Mouse (Mus musculus) midbrain, embryonic 16.5 days (tissue): ENCODE results near the gene Tmem108. TPM values are rescaled to one million over a fixed set of nuclear protein-coding genes. Genes with fewer than 3 reads are reported as not detected.

Experiments used
- ATAC-seq: fragments of 200-750 bp; cut with Nextera tagmentation; 2 replicates; pipeline ENCODE4 v1.8.0; 2017; ENCODE audit warnings: moderate TSS enrichment
- H3K27ac ChIP-seq: fragments of 300-500 bp; sonication (generic); 2 replicates; pipeline ENCODE4 v1.5.1; 2014; ENCODE audit warnings: mild to moderate bottlenecking, low read length, mixed read lengths
- H3K27me3 ChIP-seq: fragments of 300-500 bp; sonication (generic); 2 replicates; pipeline ENCODE4 v1.6.1; 2014; ENCODE audit warnings: low read depth, low read length, mixed read lengths; ENCODE audit not compliant: control insufficient read depth, insufficient read depth
- H3K36me3 ChIP-seq: fragments of 300-500 bp; sonication (generic); 2 replicates; pipeline ENCODE4 v1.6.1; 2014; ENCODE audit warnings: mild to moderate bottlenecking, low read length, moderate library complexity, mixed read lengths; ENCODE audit not compliant: control insufficient read depth, insufficient read depth
- H3K4me1 ChIP-seq: fragments of 300-500 bp; sonication (generic); 2 replicates; pipeline ENCODE4 v1.6.1; 2014; ENCODE audit warnings: mild to moderate bottlenecking, low read length, mixed read lengths; ENCODE audit not compliant: control insufficient read depth, insufficient read depth
- H3K4me2 ChIP-seq: fragments of 300-500 bp; sonication (generic); 2 replicates; pipeline ENCODE4 v1.6.1; 2014; ENCODE audit warnings: mild to moderate bottlenecking, low read length, mixed read lengths
- H3K4me3 ChIP-seq: fragments of 300-500 bp; sonication (generic); 2 replicates; pipeline ENCODE4 v1.5.1; 2014; ENCODE audit warnings: low read depth, mild to moderate bottlenecking, low read length, moderate library complexity, mixed read lengths
- H3K9ac ChIP-seq: fragments of 300-500 bp; sonication (generic); 2 replicates; pipeline ENCODE4 v1.6.1; 2014; ENCODE audit warnings: low read depth, low read length, mixed read lengths
- H3K9me3 ChIP-seq: fragments of 300-500 bp; sonication (generic); replicated peaks from 2 replicates; pipeline ENCODE4 v1.6.1; 2014; ENCODE audit warnings: mild to moderate bottlenecking, low read length, mixed read lengths; ENCODE audit not compliant: control insufficient read depth, poor library complexity, severe bottlenecking
- WGBS: fragments of 180-500 bp; shearing (Covaris S2); extraction: QIAGEN DNeasy Blood & Tissue Kit; methylation state at CpG from one replicate; pipeline ENCODE4 v1.1.7; 2014; 5-methylcytosine and 5-hydroxymethylcytosine counted together
- polyA plus RNA-seq: library from polyadenylated mRNA; unstranded; fragments of >200 nt; fragmentation: Nextera tagmentation; extraction: Ambion mirVana; gene quantifications from 2 replicates; pipeline ENCODE4 v1.2.1, GENCODE M21; 2015

The Tmem108 gene
- polyA plus RNA-seq, 1 experiment from 2014 or later, result 28.9 TPM

- WGBS, result 50% methylated on average over 4 of the region's 4 CpGs
- no peak overlapping the region for H3K9ac ChIP-seq
Measured at GRCm38 (mm10) chr9:103701448-103701847, 60.2 kb downstream of the Tmem108 start.

GRCm38 (mm10) chr9:103700240-103700639 lies 61.4 kb downstream of the Tmem108 start:
- no peaks in the 10 kb centered on the region for H3K9me3 ChIP-seq
- H3K9ac ChIP-seq, result no peak overlapping the region
- no peak overlapping the region for H3K4me3 ChIP-seq
- H3K4me1 ChIP-seq, result peaks cover 13% of the 10 kb centered on the region
- WGBS, result 83% methylated on average over 1 of the region's 1 CpGs
- H3K36me3 ChIP-seq, result no peaks in the 10 kb centered on the region
- ATAC-seq, result no peak
- no peak overlapping the region for H3K4me2 ChIP-seq
- H3K27me3 ChIP-seq, result no peaks in the 10 kb centered on the region
- H3K27ac ChIP-seq, result no peak overlapping the region

More at GRCm38 (mm10) chr9:103701448-103701847, 60.2 kb downstream of the Tmem108 start:
- ATAC-seq, result no peak
- H3K4me2 ChIP-seq, result no peak overlapping the region
- H3K27me3 ChIP-seq, result no peaks in the 10 kb centered on the region
- no peak overlapping the region for H3K27ac ChIP-seq
- 0 out of 2 replicates have a peak, but pooled peaks cover 4% of the 10 kb centered on the region for H3K36me3 ChIP-seq
- H3K4me3 ChIP-seq, result no peak overlapping the region
- no peaks in the 10 kb centered on the region for H3K9me3 ChIP-seq
- peaks cover 13% of the 10 kb centered on the region for H3K4me1 ChIP-seq

GRCm38 (mm10) chr9:103696967-103697366 lies 64.7 kb downstream of the Tmem108 start:
- H3K36me3 ChIP-seq, result no peaks in the 10 kb centered on the region
- no peaks in the 10 kb centered on the region for H3K27me3 ChIP-seq
- no peak overlapping the region for H3K4me3 ChIP-seq
- no peaks in the 10 kb centered on the region for H3K9me3 ChIP-seq
- 49% methylated on average over 6 of the region's 6 CpGs for WGBS
- peaks cover 17% of the 10 kb centered on the region for H3K4me1 ChIP-seq
- no peak for ATAC-seq
- peak overlapping the region; percentile 9; the same call in 1 of the 2 replicates for H3K4me2 ChIP-seq
- no peak overlapping the region for H3K9ac ChIP-seq
- H3K27ac ChIP-seq, result no peak overlapping the region

GRCm38 (mm10) chr9:103693826-103694225 lies 67.8 kb downstream of the Tmem108 start:
- H3K27ac ChIP-seq, result no peak overlapping the region
- no peak overlapping the region for H3K9ac ChIP-seq
- H3K4me1 ChIP-seq, result peaks cover 13% of the 10 kb centered on the region
- no peaks in the 10 kb centered on the region for H3K27me3 ChIP-seq
- no peak for ATAC-seq
- H3K36me3 ChIP-seq, result no peaks in the 10 kb centered on the region
- no peak overlapping the region for H3K4me2 ChIP-seq
- no peaks in the 10 kb centered on the region for H3K9me3 ChIP-seq
- no peak overlapping the region for H3K4me3 ChIP-seq

GRCm38 (mm10) chr9:103692699-103693098 lies 68.9 kb downstream of the Tmem108 start:
- WGBS, result 69% methylated on average over 4 of the region's 4 CpGs
- Histone ChIP-seq H3K9me3 (no peaks in the 10 kb centered on the region), H3K27me3 (no peaks in the 10 kb centered on the region), H3K36me3 (no peaks in the 10 kb centered on the region), H3K4me2 (no peak overlapping the region), H3K27ac (no peak overlapping the region), H3K9ac (no peak overlapping the region), H3K4me3 (no peak overlapping the region), H3K4me1 (peaks cover 14% of the 10 kb centered on the region)
- peak; percentile 32; the same call in 1 of the 2 replicates for ATAC-seq

- Histone ChIP-seq H3K9ac (no peak overlapping the region), H3K4me1 (peaks cover 14% of the 10 kb centered on the region), H3K27me3 (no peaks in the 10 kb centered on the region), H3K27ac (no peak overlapping the region), H3K4me2 (no peak overlapping the region), H3K4me3 (no peak overlapping the region), H3K9me3 (no peaks in the 10 kb centered on the region), H3K36me3 (no peaks in the 10 kb centered on the region)
- no peak for ATAC-seq
- 84% methylated on average over 9 of the region's 9 CpGs for WGBS
Measured at GRCm38 (mm10) chr9:103691847-103692246, 69.8 kb downstream of the Tmem108 start.

- Histone ChIP-seq H3K4me1 (peaks cover 15% of the 10 kb centered on the region; the same call in 1 of the 2 replicates), H3K4me2 (no peak overlapping the region), H3K36me3 (no peaks in the 10 kb centered on the region), H3K27ac (no peak overlapping the region), H3K9me3 (no peaks in the 10 kb centered on the region), H3K9ac (no peak overlapping the region), H3K27me3 (no peaks in the 10 kb centered on the region), H3K4me3 (no peak overlapping the region)
- ATAC-seq, result no peak
- WGBS, result 52% methylated on average over 3 of the region's 3 CpGs
Measured at GRCm38 (mm10) chr9:103690446-103690845, 71.2 kb downstream of the Tmem108 start.

- no peak for ATAC-seq
- Histone ChIP-seq H3K27me3 (no peaks in the 10 kb centered on the region), H3K4me3 (no peak overlapping the region), H3K4me2 (no peak overlapping the region), H3K36me3 (no peaks in the 10 kb centered on the region), H3K9me3 (no peaks in the 10 kb centered on the region), H3K9ac (no peak overlapping the region), H3K27ac (no peak overlapping the region), H3K4me1 (peaks cover 15% of the 10 kb centered on the region; the same call in 1 of the 2 replicates)
- WGBS, result 82% methylated on average over 7 of the region's 7 CpGs
Measured at GRCm38 (mm10) chr9:103689697-103690096, 71.9 kb downstream of the Tmem108 start.

- no peak for ATAC-seq
- Histone ChIP-seq H3K36me3 (no peaks in the 10 kb centered on the region), H3K27ac (no peak overlapping the region), H3K4me3 (no peak overlapping the region), H3K9ac (no peak overlapping the region), H3K9me3 (no peaks in the 10 kb centered on the region), H3K4me2 (no peak overlapping the region), H3K4me1 (peaks cover 15% of the 10 kb centered on the region; the same call in 1 of the 2 replicates), H3K27me3 (no peaks in the 10 kb centered on the region)
- 88% methylated on average over 10 of the region's 10 CpGs for WGBS
Measured at GRCm38 (mm10) chr9:103689006-103689405, 72.6 kb downstream of the Tmem108 start.
